Mouse (Mus musculus): ENCODE results near the gene Eef2k. TPM values are rescaled to one million over a fixed set of nuclear protein-coding genes. Genes with fewer than 3 reads are reported as not detected.

The Eef2k gene
- polyA plus RNA-seq, 1 experiment, result 33.8 TPM

- Histone ChIP-seq H3K4me3 (ENCODE audit: insufficient read depth, low read length) (no peak overlapping the region), H3K27ac (ENCODE audit: insufficient read depth, low read length) (no peak overlapping the region), H3K4me1 (ENCODE audit: control insufficient read depth, insufficient read depth, low read length) (peaks cover 5% of the 10 kb centered on the region)
- TF ChIP-seq CTCF (IDR thresholded peaks at IDR 0.05; ENCODE audit: extremely low read depth, insufficient read depth, low read length), result peak; percentile 40
- no peak for TF ChIP-seq POLR2A (IDR thresholded peaks at IDR 0.05; ENCODE audit: extremely low read depth, insufficient read depth, low read length)
Observed at GRCm38 (mm10) chr7:120826408-120826807, 16.2 kb upstream of the Eef2k start.

DNA sequence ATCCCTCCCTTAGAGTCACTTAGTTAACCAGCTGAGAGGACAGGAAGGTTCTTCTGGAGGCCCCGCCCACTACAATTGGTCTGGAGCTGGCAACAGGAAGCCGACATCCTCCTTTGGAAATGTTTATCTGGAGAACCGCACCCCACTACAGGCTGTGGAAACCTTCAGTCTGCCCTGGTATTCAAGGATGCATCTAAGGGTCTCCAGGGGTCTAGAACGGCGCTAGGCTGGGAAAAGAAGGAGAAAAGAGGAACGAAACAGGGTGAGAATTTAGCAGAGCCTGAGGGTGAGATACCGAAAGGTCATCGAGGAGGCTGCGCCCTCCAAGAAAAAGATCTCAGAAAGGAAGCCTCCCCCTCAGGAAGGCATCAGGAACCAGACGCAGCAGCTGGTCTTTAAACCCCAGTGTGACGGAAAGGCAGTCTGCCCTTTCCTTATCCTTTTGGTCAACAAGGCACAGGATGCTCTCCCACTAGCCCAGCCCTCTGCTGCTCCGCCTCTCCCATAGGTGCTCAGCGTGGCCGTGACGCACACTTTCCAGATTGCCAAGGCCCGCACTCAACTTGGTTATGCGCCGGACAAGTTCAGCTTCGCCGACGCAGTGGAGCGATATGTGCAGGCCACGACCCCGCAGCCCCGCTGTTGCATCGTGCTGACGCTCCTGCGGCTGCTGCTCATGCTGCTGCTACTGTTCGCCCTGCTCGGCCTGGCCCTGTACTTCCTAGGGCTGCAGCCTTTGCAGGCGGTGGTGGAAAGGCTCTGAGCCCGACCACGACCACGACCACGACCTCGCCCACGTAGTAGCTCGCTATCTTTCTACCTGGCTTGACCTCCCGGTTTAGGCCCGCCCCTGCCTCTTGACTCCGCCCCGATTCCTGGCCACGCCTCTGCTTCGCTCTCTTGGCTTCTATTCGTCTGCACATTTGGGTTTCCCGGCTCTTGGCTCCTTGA is 11.9 kb upstream of the Eef2k start:
- Histone ChIP-seq H3K4me3 (ENCODE audit: insufficient read depth, low read length) (peak overlapping the region; percentile 54), H3K4me1 (ENCODE audit: control insufficient read depth, insufficient read depth, low read length) (0 out of 2 replicates have a peak, but pooled peaks cover 2% of the 10 kb centered on the region), H3K27ac (ENCODE audit: insufficient read depth, low read length) (peak overlapping the region; percentile 92)
- TF ChIP-seq CTCF (IDR thresholded peaks at IDR 0.05; ENCODE audit: extremely low read depth, insufficient read depth, low read length) (no peak), POLR2A (IDR thresholded peaks at IDR 0.05; ENCODE audit: extremely low read depth, insufficient read depth, low read length) (peak; percentile 70; the same call in 1 of the 2 replicates)

DNA sequence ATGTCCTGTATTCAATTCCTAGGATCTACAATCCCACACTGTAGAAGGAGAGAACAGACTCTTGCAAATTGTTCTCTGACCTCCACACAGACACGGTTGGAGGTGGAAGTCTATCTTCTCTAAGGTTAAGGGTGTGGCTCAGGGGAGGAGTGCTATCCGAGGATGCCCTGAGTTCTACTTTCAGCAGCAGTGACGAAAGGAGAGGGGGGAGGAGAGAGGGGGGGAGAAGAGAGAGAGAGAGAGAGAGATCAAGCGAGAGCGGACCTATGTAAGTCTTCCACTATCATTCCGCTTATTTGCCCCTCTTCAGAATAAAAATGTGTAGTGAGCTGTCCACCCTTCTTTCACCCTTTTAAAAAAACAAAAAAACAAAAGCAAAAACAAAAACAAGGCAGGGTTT is 8.2 kb upstream of the Eef2k start:
- H3K4me1 ChIP-seq (ENCODE audit: control insufficient read depth, insufficient read depth, low read length), result 0 out of 2 replicates have a peak, but pooled peaks cover 2% of the 10 kb centered on the region
- H3K27ac ChIP-seq (ENCODE audit: insufficient read depth, low read length), result 0 out of 2 replicates have a peak overlapping the region, but pooled peaks have one; percentile 21
- TF ChIP-seq CTCF (IDR thresholded peaks at IDR 0.05; ENCODE audit: extremely low read depth, insufficient read depth, low read length) (no peak), POLR2A (IDR thresholded peaks at IDR 0.05; ENCODE audit: extremely low read depth, insufficient read depth, low read length) (no peak)
- H3K4me3 ChIP-seq (ENCODE audit: insufficient read depth, low read length), result peak overlapping the region; percentile 50

GRCm38 (mm10) chr7:120834863-120835372 is 7.7 kb upstream of the Eef2k start:
- peak; percentile 86 for TF ChIP-seq POLR2A (IDR thresholded peaks at IDR 0.05; ENCODE audit: extremely low read depth, insufficient read depth, low read length)
- no peak for TF ChIP-seq CTCF (IDR thresholded peaks at IDR 0.05; ENCODE audit: extremely low read depth, insufficient read depth, low read length)
- Histone ChIP-seq H3K4me3 (ENCODE audit: insufficient read depth, low read length) (peak overlapping the region; percentile 50), H3K27ac (ENCODE audit: insufficient read depth, low read length) (0 out of 2 replicates have a peak overlapping the region, but pooled peaks have one; percentile 21), H3K4me1 (ENCODE audit: control insufficient read depth, insufficient read depth, low read length) (0 out of 2 replicates have a peak, but pooled peaks cover 2% of the 10 kb centered on the region)

GRCm38 (mm10) chr7:120835449-120836359 is 6.9 kb upstream of the Eef2k start:
- peak; percentile 48; the same call in 1 of the 2 replicates for TF ChIP-seq POLR2A (IDR thresholded peaks at IDR 0.05; ENCODE audit: extremely low read depth, insufficient read depth, low read length)
- TF ChIP-seq CTCF (IDR thresholded peaks at IDR 0.05; ENCODE audit: extremely low read depth, insufficient read depth, low read length), result peak; percentile 88
- peak overlapping the region; percentile 50 for H3K4me3 ChIP-seq (ENCODE audit: insufficient read depth, low read length)
- H3K27ac ChIP-seq (ENCODE audit: insufficient read depth, low read length), result no peak overlapping the region
- 0 out of 2 replicates have a peak, but pooled peaks cover 2% of the 10 kb centered on the region for H3K4me1 ChIP-seq (ENCODE audit: control insufficient read depth, insufficient read depth, low read length)

DNA sequence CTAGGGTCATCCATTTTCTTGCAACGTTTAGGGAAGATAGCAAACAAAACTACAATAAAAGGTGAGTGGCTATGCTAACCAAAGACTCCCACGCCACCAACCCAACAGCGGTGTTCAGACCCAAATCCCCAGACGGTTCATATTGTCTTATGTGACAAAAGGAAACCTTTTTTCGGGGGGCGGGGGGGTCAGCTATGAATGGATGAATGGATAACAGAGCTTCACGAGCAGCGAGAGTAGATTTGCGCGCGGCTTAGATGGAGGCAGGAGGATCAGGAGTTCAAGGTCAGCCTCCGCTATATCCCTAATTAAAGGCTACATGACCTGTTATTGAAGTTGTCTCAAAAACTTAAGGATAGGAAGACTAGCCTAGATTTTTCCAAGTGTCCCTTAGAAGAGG is 6.3 kb upstream of the Eef2k start:
- H3K4me3 ChIP-seq (ENCODE audit: insufficient read depth, low read length), result peak overlapping the region; percentile 50
- H3K27ac ChIP-seq (ENCODE audit: insufficient read depth, low read length), result no peak overlapping the region
- H3K4me1 ChIP-seq (ENCODE audit: control insufficient read depth, insufficient read depth, low read length), result 0 out of 2 replicates have a peak, but pooled peaks cover under 1% of the 10 kb centered on the region
- TF ChIP-seq POLR2A (IDR thresholded peaks at IDR 0.05; ENCODE audit: extremely low read depth, insufficient read depth, low read length) (no peak), CTCF (IDR thresholded peaks at IDR 0.05; ENCODE audit: extremely low read depth, insufficient read depth, low read length) (no peak)

- TF ChIP-seq CTCF (IDR thresholded peaks at IDR 0.05; ENCODE audit: extremely low read depth, insufficient read depth, low read length) (no peak), POLR2A (IDR thresholded peaks at IDR 0.05; ENCODE audit: extremely low read depth, insufficient read depth, low read length) (no peak)
- H3K4me3 ChIP-seq (ENCODE audit: insufficient read depth, low read length), result no peak overlapping the region
- no peak overlapping the region for H3K27ac ChIP-seq (ENCODE audit: insufficient read depth, low read length)
- H3K4me1 ChIP-seq (ENCODE audit: control insufficient read depth, insufficient read depth, low read length), result no peaks in the 10 kb centered on the region
Observed at GRCm38 (mm10) chr7:120838436-120839160, 4.0 kb upstream of the Eef2k start.

- no peak for TF ChIP-seq CTCF (IDR thresholded peaks at IDR 0.05; ENCODE audit: extremely low read depth, insufficient read depth, low read length)
- no peak for TF ChIP-seq POLR2A (IDR thresholded peaks at IDR 0.05; ENCODE audit: extremely low read depth, insufficient read depth, low read length)
- 0 out of 2 replicates have a peak, but pooled peaks cover 2% of the 10 kb centered on the region for H3K4me1 ChIP-seq (ENCODE audit: control insufficient read depth, insufficient read depth, low read length)
- no peak overlapping the region for H3K27ac ChIP-seq (ENCODE audit: insufficient read depth, low read length)
- no peak overlapping the region for H3K4me3 ChIP-seq (ENCODE audit: insufficient read depth, low read length)
Observed at GRCm38 (mm10) chr7:120839786-120840185, 2.8 kb upstream of the Eef2k start.

All from cortical plate, adult 2 months (tissue).